In genomic region chr4:152731988-152732387, GRCm38 (mm10) we compare ENCODE assay signal across 8 mouse cellular contexts.
DNase-seq lines count a peak whose midpoint lies in the region; ATAC-seq and TF ChIP-seq lines count a peak whose summit lies in the region.
"Had no signal": no experiment of that assay in that cellular context is flagged by ENCODE, and none has a peak within 500 bp of the region (broad histone marks: within the 10 kb centered on the region; RNA-seq: fewer than 3 reads in every experiment).

No protein-coding gene starts in this region.

- H3K4me3 ChIP-seq in kidney, postnatal 0 days (replicated peaks; ENCODE audit: low read depth, low read length): no peak overlapping the region
- no peak overlapping the region for H3K4me3 ChIP-seq in kidney, embryonic 14.5 days (ENCODE audit: low read length)
- no peak overlapping the region for H3K4me3 ChIP-seq in cerebellum, adult 2 months (replicated peaks; ENCODE audit: insufficient read depth, low read depth, low read length)
- H3K4me3 ChIP-seq in limb, embryonic 10.5 days: no peak overlapping the region
- H3K4me3 ChIP-seq: midbrain, embryonic 12.5 days had no signal

- H3K27me3 ChIP-seq in kidney, postnatal 0 days (ENCODE audit: insufficient read depth, low read length): no peaks in the 10 kb centered on the region
- no peaks in the 10 kb centered on the region for H3K27me3 ChIP-seq in kidney, embryonic 14.5 days (ENCODE audit: control insufficient read depth, insufficient read depth, low read length)
- H3K27me3 ChIP-seq in cerebellum, adult 2 months (ENCODE audit: control insufficient read depth, insufficient read depth, low read length): no peaks in the 10 kb centered on the region
- no peaks in the 10 kb centered on the region for H3K27me3 ChIP-seq in limb, embryonic 10.5 days (ENCODE audit: low read depth, poor library complexity, severe bottlenecking)

- no peaks in the 10 kb centered on the region for H3K36me3 ChIP-seq in kidney, postnatal 0 days (ENCODE audit: insufficient read depth, low read length)
- H3K36me3 ChIP-seq in kidney, embryonic 14.5 days (ENCODE audit: control insufficient read depth, insufficient read depth, low read length): no peaks in the 10 kb centered on the region
- no peaks in the 10 kb centered on the region for H3K36me3 ChIP-seq in limb, embryonic 10.5 days
- H3K36me3 ChIP-seq: midbrain, embryonic 12.5 days had no signal

- intact Hi-C loops in left cerebral cortex, postnatal 10 days (cut with DNase I): loop anchor here (2.0 to 5.0 kb wide), 2 partner anchors 285 to 749 kb away; no protein-coding TSS in a partner anchor

- no peak overlapping the region for H3K4me2 ChIP-seq in kidney, postnatal 0 days (ENCODE audit: low read length)
- H3K4me2 ChIP-seq in kidney, embryonic 14.5 days (replicated peaks; ENCODE audit: low read depth, low read length): no peak overlapping the region
- H3K4me2 ChIP-seq: midbrain, embryonic 12.5 days had no signal

- ATAC-seq in kidney, postnatal 0 days (replicated peaks; ENCODE audit: low FRiP score, low read depth): no peak
- no peak for ATAC-seq in kidney, embryonic 14.5 days (ENCODE audit: low FRiP score, low TSS enrichment)

- no peaks in the 10 kb centered on the region for H3K4me1 ChIP-seq in kidney, postnatal 0 days (replicated peaks; ENCODE audit: insufficient read depth, low read length)
- no peaks in the 10 kb centered on the region for H3K4me1 ChIP-seq in kidney, embryonic 14.5 days (ENCODE audit: control insufficient read depth, insufficient read depth, low read length)
- no peaks in the 10 kb centered on the region; the same call in 1 of the 2 replicates for H3K4me1 ChIP-seq in cerebellum, adult 2 months (ENCODE audit: control insufficient read depth, insufficient read depth, low read length)
- H3K4me1 ChIP-seq in limb, embryonic 10.5 days: peaks cover 5% of the 10 kb centered on the region; the same call in 1 of the 2 replicates

- 71% methylated on average over 10 of the region's 10 CpGs for WGBS in kidney, postnatal 0 days
- WGBS in kidney, embryonic 14.5 days: 78% methylated on average over 10 of the region's 10 CpGs
- 56% methylated on average over 10 of the region's 10 CpGs for WGBS in cerebellum, adult 2 months
- WGBS in limb, embryonic 10.5 days: 82% methylated on average over 10 of the region's 10 CpGs

- no peak overlapping the region for H3K9ac ChIP-seq in kidney, postnatal 0 days (ENCODE audit: low read depth, low read length)
- H3K9ac ChIP-seq in kidney, embryonic 14.5 days (ENCODE audit: low read depth, low read length): no peak overlapping the region
- H3K9ac ChIP-seq: midbrain, embryonic 12.5 days had no signal

- peak; percentile 51; the same call in 1 of the 2 replicates for TF ChIP-seq CTCF in kidney, postnatal 0 days (IDR thresholded peaks at IDR 0.05; ENCODE audit: low read depth)
- TF ChIP-seq CTCF in cerebellum, adult 2 months (IDR thresholded peaks at IDR 0.05; ENCODE audit: borderline replicate concordance, insufficient read depth, low read depth, low read length): peak; percentile 66

- no peak overlapping the region for H3K27ac ChIP-seq in kidney, postnatal 0 days
- H3K27ac ChIP-seq in kidney, embryonic 14.5 days (ENCODE audit: low read depth, low read length): no peak overlapping the region
- no peak overlapping the region for H3K27ac ChIP-seq in cerebellum, adult 2 months (ENCODE audit: insufficient read depth, low read length)
- H3K27ac ChIP-seq in limb, embryonic 10.5 days: no peak overlapping the region
- H3K27ac ChIP-seq: midbrain, embryonic 12.5 days had no signal

- DNase-seq in kidney, postnatal 0 days (ENCODE audit: low spot score): no peak
- DNase-seq in cerebellum, adult 2 months: peak; percentile 24 to 28
- DNase-seq in frontal cortex, postnatal 14 days (ENCODE audit: low spot score in 2 of 2): peak; percentile 22 to 53
- DNase-seq in left cerebral cortex, postnatal 10 days (ENCODE audit: extremely low spot score in 1 of 2, low spot score in 2 of 2): peak; percentile 50 to 74
- DNase-seq in spleen, postnatal 4 days (ENCODE audit: low spot score in 2 of 2): no peak
- DNase-seq in limb, embryonic 10.5 days (ENCODE audit: low spot score): no peak

- H3K9me3 ChIP-seq in kidney, postnatal 0 days (replicated peaks; ENCODE audit: low read length): no peaks in the 10 kb centered on the region
- no peaks in the 10 kb centered on the region for H3K9me3 ChIP-seq in kidney, embryonic 14.5 days (ENCODE audit: control insufficient read depth, low read length)
- no peaks in the 10 kb centered on the region for H3K9me3 ChIP-seq in limb, embryonic 10.5 days (replicated peaks)
- H3K9me3 ChIP-seq: midbrain, embryonic 12.5 days had no signal

- no peak for TF ChIP-seq POLR2A in cerebellum, adult 2 months (IDR thresholded peaks at IDR 0.05; ENCODE audit: borderline replicate concordance, insufficient read depth, low read length)

Comparison
In these comparisons a context has a peak if more than half of its experiments do, and no peak if none do; other contexts are left out.
1. DNase-seq: peak in cerebellum, adult 2 months (2 of 2), frontal cortex, postnatal 14 days (2 of 2) and left cerebral cortex, postnatal 10 days (2 of 2); none in kidney, postnatal 0 days (single experiment), spleen, postnatal 4 days (0 of 2) and limb, embryonic 10.5 days (single experiment).